Mouse (Mus musculus) lung, postnatal 4 days (tissue): Measurements from ENCODE around the gene Tsen54.

Experiments used
- DNase-seq, 2 experiments: peaks; one replicate each; pipeline ENCODE4 v3.0.0; 2021

The Tsen54 gene

GRCm38 (mm10) chr11:115869393-115869792 lies 54.9 kb downstream of the Tsen54 start:
- DNase-seq: peak; percentile 24 to 62

DNA sequence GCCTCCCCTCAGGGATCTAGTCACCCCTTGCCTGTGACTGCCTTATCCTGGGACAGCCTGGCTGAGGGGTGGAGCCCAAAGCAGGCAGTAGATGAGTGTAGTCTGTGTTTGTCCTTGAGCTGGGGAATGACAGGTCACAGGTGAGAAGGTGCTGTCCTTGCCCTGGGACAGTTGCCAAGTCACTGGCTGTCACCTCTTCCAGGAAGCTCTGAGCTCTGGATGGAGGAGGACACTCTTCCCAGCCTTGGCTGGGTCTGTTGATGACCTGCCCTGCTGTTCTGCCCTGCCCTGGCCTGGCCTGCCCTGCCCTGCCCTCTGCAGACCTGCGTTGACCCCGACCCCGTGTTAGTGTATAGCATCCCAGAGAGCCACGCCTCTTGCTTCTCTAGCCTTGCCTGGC lies 57.9 kb downstream of the Tsen54 start:
- no peak for DNase-seq
